Mouse (Mus musculus) erythroblast, embryonic 14.5 days (primary cell): ENCODE data around the gene Sugp2. TPM values are rescaled to one million over a fixed set of nuclear protein-coding genes. Genes with fewer than 3 reads are reported as not detected.
"Not testable (repeated sequence)": the region's sequence is repeated elsewhere in the genome, so short reads cannot be mapped to it uniquely, and the experiment has no call there.

Experiments
- H3K27me3 ChIP-seq: 2 replicates; pipeline ENCODE4 v1.6.1; 2012; ENCODE audit warnings: inconsistent platforms; ENCODE audit not compliant: control insufficient read depth
- H3K36me3 ChIP-seq: 2 replicates; pipeline ENCODE4 v1.6.1; 2012; ENCODE audit warnings: mild to moderate bottlenecking, inconsistent platforms; ENCODE audit not compliant: control insufficient read depth
- H3K4me1 ChIP-seq: 2 replicates; pipeline ENCODE4 v1.6.1; 2012; ENCODE audit warnings: inconsistent platforms; ENCODE audit not compliant: control insufficient read depth
- H3K4me3 ChIP-seq: replicated peaks from 2 replicates; pipeline ENCODE3; 2012; ENCODE audit warnings: moderate library complexity, mild to moderate bottlenecking, inconsistent platforms
- H3K9me3 ChIP-seq: 2 replicates; pipeline ENCODE4 v1.6.1; 2012; ENCODE audit warnings: low read length, inconsistent platforms, mixed read lengths; ENCODE audit not compliant: control insufficient read depth
- GATA1 ChIP-seq: IDR thresholded peaks from 2 replicates; pipeline ENCODE4 v1.6.1; 2012; ENCODE audit warnings: low read length, inconsistent platforms, mixed read lengths
- TAL1 ChIP-seq: IDR thresholded peaks from 3 replicates; pipeline ENCODE4 v1.6.1; 2012; ENCODE audit warnings: low read length, inconsistent platforms, mixed read lengths
- polyA plus RNA-seq: library from polyadenylated mRNA; stranded (reverse); fragments of >175 nt; gene quantifications from 2 replicates; pipeline ENCODE4 v1.2.3, GENCODE M21; 2012

Sugp2 gene
- polyA plus RNA-seq, 1 experiment = 1.5 TPM

GRCm38 (mm10) chr8:70204757-70205156, 29.3 kb upstream of the Sugp2 start:
- Histone ChIP-seq H3K27me3 (no peaks in the 10 kb centered on the region), H3K9me3 (no peaks in the 10 kb centered on the region), H3K4me3 (no peak overlapping the region), H3K36me3 (peaks cover 64% of the 10 kb centered on the region), H3K4me1 (peaks cover 84% of the 10 kb centered on the region)
- TF ChIP-seq GATA1 = no peak
- TF ChIP-seq TAL1 = no peak

GRCm38 (mm10) chr8:70208130-70208529, 25.9 kb upstream of the Sugp2 start:
- H3K9me3 ChIP-seq = no peaks in the 10 kb centered on the region
- H3K36me3 ChIP-seq = peaks cover 51% of the 10 kb centered on the region
- no peaks in the 10 kb centered on the region for H3K27me3 ChIP-seq
- H3K4me1 ChIP-seq = peaks cover 77% of the 10 kb centered on the region
- H3K4me3 ChIP-seq = no peak overlapping the region
- TF ChIP-seq GATA1 = no peak
- TF ChIP-seq TAL1 = no peak

- Histone ChIP-seq H3K9me3 (no peaks in the 10 kb centered on the region), H3K4me1 (peaks cover 78% of the 10 kb centered on the region), H3K36me3 (peaks cover 33% of the 10 kb centered on the region), H3K4me3 (peak overlapping the region; percentile 70), H3K27me3 (no peaks in the 10 kb centered on the region)
- TF ChIP-seq GATA1 (no peak), TAL1 (no peak)
Observed at GRCm38 (mm10) chr8:70210538-70210937, 23.5 kb upstream of the Sugp2 start.

- H3K4me1 ChIP-seq = peaks cover 78% of the 10 kb centered on the region
- no peaks in the 10 kb centered on the region for H3K27me3 ChIP-seq
- no peaks in the 10 kb centered on the region for H3K9me3 ChIP-seq
Observed at GRCm38 (mm10) chr8:70211275-70211674, 22.8 kb upstream of the Sugp2 start.

GRCm38 (mm10) chr8:70211726-70212111, 22.3 kb upstream of the Sugp2 start:
- Histone ChIP-seq H3K36me3 (peaks cover 30% of the 10 kb centered on the region), H3K27me3 (no peaks in the 10 kb centered on the region), H3K4me1 (peaks cover 74% of the 10 kb centered on the region), H3K9me3 (no peaks in the 10 kb centered on the region), H3K4me3 (peak overlapping the region; percentile 70)
- no peak for TF ChIP-seq TAL1
- TF ChIP-seq GATA1 = no peak

More at GRCm38 (mm10) chr8:70211275-70211674, 22.8 kb upstream of the Sugp2 start:
- H3K36me3 ChIP-seq = peaks cover 33% of the 10 kb centered on the region
- TF ChIP-seq TAL1 (no peak), GATA1 (no peak)
- peak overlapping the region; percentile 70 for H3K4me3 ChIP-seq

GRCm38 (mm10) chr8:70212112-70213055, 21.6 kb upstream of the Sugp2 start, which contains the start of gene Slc25a42:
TSS of gene Slc25a42 (minus strand) at chr8:70212305.
- peak within 1 kb of the TSS; percentile 70 for H3K4me3 ChIP-seq
- H3K36me3 ChIP-seq = peaks cover 24% of the 10 kb centered on the region
- TF ChIP-seq TAL1 = no peak
- peak; percentile 13; the same call in 1 of the 2 replicates for TF ChIP-seq GATA1
- no peaks in the 10 kb centered on the region for H3K9me3 ChIP-seq
- no peaks in the 10 kb centered on the region for H3K27me3 ChIP-seq
- peaks cover 67% of the 10 kb centered on the region for H3K4me1 ChIP-seq

- Histone ChIP-seq H3K36me3 (peaks cover 10% of the 10 kb centered on the region), H3K9me3 (no peaks in the 10 kb centered on the region), H3K27me3 (no peaks in the 10 kb centered on the region), H3K4me1 (peaks cover 50% of the 10 kb centered on the region), H3K4me3 (no peak overlapping the region)
- no peak for TF ChIP-seq TAL1
- TF ChIP-seq GATA1 = no peak
Observed at GRCm38 (mm10) chr8:70214411-70214810, 19.6 kb upstream of the Sugp2 start.

GRCm38 (mm10) chr8:70215092-70215491, 18.9 kb upstream of the Sugp2 start:
- no peak overlapping the region for H3K4me3 ChIP-seq
- no peaks in the 10 kb centered on the region for H3K9me3 ChIP-seq
- TF ChIP-seq GATA1 (no peak), TAL1 (no peak)
- peaks cover 44% of the 10 kb centered on the region for H3K4me1 ChIP-seq
- H3K36me3 ChIP-seq = peaks cover 7% of the 10 kb centered on the region
- no peaks in the 10 kb centered on the region for H3K27me3 ChIP-seq

GRCm38 (mm10) chr8:70216161-70216560, 17.9 kb upstream of the Sugp2 start:
- not testable (repeated sequence) for H3K9me3 ChIP-seq, H3K4me3 ChIP-seq, H3K36me3 ChIP-seq, H3K27me3 ChIP-seq
- peaks cover 33% of the 10 kb centered on the region for H3K4me1 ChIP-seq

GRCm38 (mm10) chr8:70216566-70216965, 17.5 kb upstream of the Sugp2 start:
- Histone ChIP-seq H3K4me3 (no peak overlapping the region), H3K27me3 (no peaks in the 10 kb centered on the region), H3K9me3 (no peaks in the 10 kb centered on the region), H3K36me3 (peaks cover 12% of the 10 kb centered on the region), H3K4me1 (peaks cover 29% of the 10 kb centered on the region)
- TF ChIP-seq TAL1 (no peak), GATA1 (no peak)
